Mouse (Mus musculus) hindbrain, embryonic 11.5 days (tissue): ENCODE data around the gene Ssbp3. TPM values are rescaled to one million over a fixed set of nuclear protein-coding genes. Genes with fewer than 3 reads are reported as not detected.
A peak's percentile ranks its signal among the peaks of the same experiment; 100 is the strongest.

Experiments used
- ATAC-seq: fragments of 200-750 bp; cut with Nextera tagmentation; 2 replicates; pipeline ENCODE4 v1.8.0; 2017; ENCODE audit warnings: mild to moderate bottlenecking, moderate TSS enrichment, moderate library complexity; ENCODE audit not compliant: low FRiP score
- DNase-seq: peaks from one replicate; pipeline ENCODE4 v3.0.0-alpha.2; 2015; ENCODE audit warnings: low spot score
- H3K27ac ChIP-seq: fragments of 300-500 bp; sonication (generic); 2 replicates; pipeline ENCODE4 v1.5.1; 2014; ENCODE audit warnings: mild to moderate bottlenecking, low read depth, low read length
- H3K27me3 ChIP-seq: fragments of 300-500 bp; sonication (generic); 2 replicates; pipeline ENCODE4 v1.6.1; 2014; ENCODE audit warnings: mild to moderate bottlenecking, low read length, moderate library complexity, mixed read lengths; ENCODE audit not compliant: control insufficient read depth, insufficient read depth
- H3K36me3 ChIP-seq: fragments of 300-500 bp; sonication (generic); 2 replicates; pipeline ENCODE4 v1.6.1; 2014; ENCODE audit warnings: mild to moderate bottlenecking, low read length, moderate library complexity, mixed read lengths; ENCODE audit not compliant: control insufficient read depth, insufficient read depth
- H3K4me1 ChIP-seq: fragments of 300-500 bp; sonication (generic); replicated peaks from 2 replicates; pipeline ENCODE4 v1.6.1; 2014; ENCODE audit warnings: low read length, mixed read lengths; ENCODE audit not compliant: control insufficient read depth, insufficient read depth
- H3K4me2 ChIP-seq: fragments of 300-500 bp; sonication (generic); replicated peaks from 2 replicates; pipeline ENCODE4 v1.6.1; 2014; ENCODE audit warnings: mild to moderate bottlenecking, low read depth, low read length
- H3K4me3 ChIP-seq: fragments of 300-500 bp; sonication (generic); 2 replicates; pipeline ENCODE4 v1.5.1; 2014; ENCODE audit warnings: low read depth, low read length
- H3K9ac ChIP-seq: fragments of 300-500 bp; sonication (generic); 2 replicates; pipeline ENCODE4 v1.6.1; 2014; ENCODE audit warnings: low read depth, low read length
- H3K9me3 ChIP-seq: fragments of 300-500 bp; sonication (generic); 2 replicates; pipeline ENCODE4 v1.6.1; 2016; ENCODE audit warnings: low read length; ENCODE audit not compliant: control insufficient read depth
- WGBS: fragments of 180-500 bp; shearing (Covaris S2); extraction: QIAGEN DNeasy Blood & Tissue Kit; methylation state at CpG from one replicate; pipeline ENCODE4 v1.1.7; 2014; 5-methylcytosine and 5-hydroxymethylcytosine counted together
- polyA plus RNA-seq: library from polyadenylated mRNA; unstranded; fragments of >200 nt; fragmentation: Nextera tagmentation; extraction: Ambion mirVana; gene quantifications from 2 replicates; pipeline ENCODE4 v1.2.1, GENCODE M21; 2014

Ssbp3 gene
- polyA plus RNA-seq, 1 experiment from 2014 or later, result 159 TPM

GRCm38 (mm10) chr4:106955729-106956712, 45.5 kb downstream of the Ssbp3 start:
- DNase-seq, result peak; percentile 47
- H3K36me3 ChIP-seq, result no peaks in the 10 kb centered on the region
- no peak overlapping the region for H3K4me3 ChIP-seq
- peak overlapping the region; percentile 31; the same call in 1 of the 2 replicates for H3K27ac ChIP-seq
- no peak overlapping the region for H3K4me2 ChIP-seq
- no peaks in the 10 kb centered on the region for H3K9me3 ChIP-seq
- H3K27me3 ChIP-seq, result no peaks in the 10 kb centered on the region
- WGBS, result 51% methylated on average over 19 of the region's 19 CpGs
- ATAC-seq, result peak; percentile 52; the same call in 1 of the 2 replicates
- no peak overlapping the region for H3K9ac ChIP-seq
- H3K4me1 ChIP-seq, result peaks cover 17% of the 10 kb centered on the region

GRCm38 (mm10) chr4:106958117-106958516, 47.6 kb downstream of the Ssbp3 start:
- Histone ChIP-seq H3K9me3 (no peaks in the 10 kb centered on the region), H3K4me1 (peaks cover 12% of the 10 kb centered on the region), H3K36me3 (no peaks in the 10 kb centered on the region), H3K4me3 (no peak overlapping the region), H3K4me2 (no peak overlapping the region), H3K27ac (no peak overlapping the region), H3K9ac (no peak overlapping the region), H3K27me3 (no peaks in the 10 kb centered on the region)
- 92% methylated on average over 2 of the region's 2 CpGs for WGBS
- ATAC-seq (no peak), DNase-seq (no peak)

- no peak overlapping the region for H3K27ac ChIP-seq
- H3K4me2 ChIP-seq, result no peak overlapping the region
- 84% methylated on average over 3 of the region's 3 CpGs for WGBS
- no peak overlapping the region for H3K4me3 ChIP-seq
- H3K9me3 ChIP-seq, result no peaks in the 10 kb centered on the region
- H3K27me3 ChIP-seq, result no peaks in the 10 kb centered on the region
- peaks cover 11% of the 10 kb centered on the region for H3K4me1 ChIP-seq
- no peak overlapping the region for H3K9ac ChIP-seq
- DNase-seq (no peak), ATAC-seq (no peak)
- H3K36me3 ChIP-seq, result no peaks in the 10 kb centered on the region
These were observed 48.1 kb downstream of the Ssbp3 start for GRCm38 (mm10) chr4:106958561-106958960.

GRCm38 (mm10) chr4:106959506-106960302, 49.2 kb downstream of the Ssbp3 start:
- Histone ChIP-seq H3K9ac (no peak overlapping the region), H3K27ac (peak overlapping the region; percentile 5; the same call in 1 of the 2 replicates), H3K36me3 (no peaks in the 10 kb centered on the region), H3K4me3 (no peak overlapping the region), H3K27me3 (no peaks in the 10 kb centered on the region), H3K4me1 (peaks cover 16% of the 10 kb centered on the region), H3K4me2 (no peak overlapping the region), H3K9me3 (no peaks in the 10 kb centered on the region)
- DNase-seq (no peak), ATAC-seq (no peak)
- WGBS, result 80% methylated on average over 12 of the region's 12 CpGs

- Histone ChIP-seq H3K9me3 (no peaks in the 10 kb centered on the region), H3K4me1 (peaks cover 14% of the 10 kb centered on the region), H3K4me2 (no peak overlapping the region), H3K4me3 (no peak overlapping the region), H3K27me3 (no peaks in the 10 kb centered on the region), H3K27ac (no peak overlapping the region), H3K9ac (no peak overlapping the region), H3K36me3 (no peaks in the 10 kb centered on the region)
- no peak for ATAC-seq
- no peak for DNase-seq
- WGBS, result 87% methylated on average over 2 of the region's 2 CpGs
These were observed 50.0 kb downstream of the Ssbp3 start for GRCm38 (mm10) chr4:106960476-106960875.

- H3K27ac ChIP-seq, result no peak overlapping the region
- no peak for DNase-seq
- no peak overlapping the region for H3K9ac ChIP-seq
- ATAC-seq, result no peak
- H3K4me3 ChIP-seq, result no peak overlapping the region
- peaks cover 11% of the 10 kb centered on the region for H3K4me1 ChIP-seq
- no peaks in the 10 kb centered on the region for H3K9me3 ChIP-seq
- no peaks in the 10 kb centered on the region for H3K27me3 ChIP-seq
- H3K36me3 ChIP-seq, result no peaks in the 10 kb centered on the region
- H3K4me2 ChIP-seq, result no peak overlapping the region
- WGBS, result 94% methylated on average over 1 of the region's 1 CpGs
These were observed 50.8 kb downstream of the Ssbp3 start for GRCm38 (mm10) chr4:106961321-106961720.

GRCm38 (mm10) chr4:106964356-106964755, 53.9 kb downstream of the Ssbp3 start:
- Histone ChIP-seq H3K4me1 (peaks cover 6% of the 10 kb centered on the region), H3K4me2 (no peak overlapping the region), H3K36me3 (no peaks in the 10 kb centered on the region), H3K9ac (no peak overlapping the region), H3K4me3 (no peak overlapping the region), H3K27ac (peak overlapping the region; percentile 30; the same call in 1 of the 2 replicates), H3K27me3 (no peaks in the 10 kb centered on the region), H3K9me3 (no peaks in the 10 kb centered on the region)
- 72% methylated on average over 9 of the region's 9 CpGs for WGBS
- ATAC-seq (0 out of 2 replicates have a peak, but pooled peaks have one; percentile 33), DNase-seq (no peak)

- Histone ChIP-seq H3K36me3 (no peaks in the 10 kb centered on the region), H3K4me1 (peaks cover 5% of the 10 kb centered on the region), H3K4me2 (no peak overlapping the region), H3K9ac (no peak overlapping the region), H3K27ac (no peak overlapping the region), H3K9me3 (no peaks in the 10 kb centered on the region), H3K4me3 (no peak overlapping the region), H3K27me3 (no peaks in the 10 kb centered on the region)
- DNase-seq, result no peak
- no peak for ATAC-seq
- WGBS, result 75% methylated on average over 10 of the region's 10 CpGs
These were observed 54.5 kb downstream of the Ssbp3 start for GRCm38 (mm10) chr4:106964996-106965395.
